Mouse (Mus musculus): Measurements from ENCODE around the gene Pecam1.

DNA sequence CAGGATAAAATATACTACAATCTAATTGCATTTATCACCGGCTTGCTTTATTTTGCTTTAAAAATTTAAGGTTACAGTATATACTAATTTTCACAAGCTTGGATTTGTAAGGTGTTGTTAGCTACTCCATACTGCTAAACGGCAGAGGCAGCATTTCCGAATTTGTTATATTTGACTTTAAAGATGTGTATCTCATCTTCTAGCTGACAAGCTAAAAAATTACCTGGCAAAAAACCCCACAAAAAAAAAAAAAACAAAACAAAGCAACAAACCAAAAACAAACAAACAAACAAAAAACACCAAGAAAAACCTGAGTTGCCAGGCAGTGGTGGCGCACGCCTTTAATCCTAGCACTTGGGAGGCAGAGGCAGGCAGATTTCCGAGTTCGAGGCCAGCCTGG, 27.7 kb upstream of the Pecam1 start:
- TF ChIP-seq CTCF (IDR thresholded peaks at IDR 0.05) (no peak), EP300 (IDR thresholded peaks at IDR 0.05) (no peak)

Measured in lung, postnatal 0 days (tissue).